ENCODE assay signal across 29 mouse cellular contexts in genomic region chr15:102445146-102445545, GRCm38 (mm10). TPM values are rescaled to one million over a fixed set of nuclear protein-coding genes. Genes with fewer than 3 reads are reported as not detected.
DNase-seq lines count a peak whose midpoint lies in the region; ATAC-seq and TF ChIP-seq lines count a peak whose summit lies in the region.
"Had no signal": no experiment of that assay in that cellular context is flagged by ENCODE, and none has a peak within 500 bp of the region (broad histone marks: within the 10 kb centered on the region; RNA-seq: fewer than 3 reads in every experiment).

TSS of gene Amhr2 (plus strand) at chr15:102445367.

- H3K9me3 ChIP-seq in heart, embryonic 11.5 days (replicated peaks; ENCODE audit: control insufficient read depth, low read length): no peaks in the 10 kb centered on the region
- no peaks in the 10 kb centered on the region for H3K9me3 ChIP-seq in lung, embryonic 14.5 days (ENCODE audit: low read depth, low read length)
- H3K9me3 ChIP-seq: embryonic facial prominence, embryonic 13.5 days; forebrain, embryonic 10.5 days; heart, embryonic 15.5 days; hindbrain, embryonic 13.5 days; limb, embryonic 13.5 days; midbrain, embryonic 13.5 days; neural tube, embryonic 15.5 days had no signal

- no peak within 1 kb of the TSS for H3K4me3 ChIP-seq in heart, embryonic 11.5 days (ENCODE audit: low read depth, low read length)
- no peak within 1 kb of the TSS for H3K4me3 ChIP-seq in lung, embryonic 14.5 days (ENCODE audit: low read depth, low read length)
- H3K4me3 ChIP-seq: embryonic facial prominence, embryonic 13.5 days; forebrain, embryonic 10.5 days; heart, embryonic 15.5 days; hindbrain, embryonic 13.5 days; layer of hippocampus, adult 2 months; left cerebral cortex, adult 2 months; limb, embryonic 13.5 days; midbrain, embryonic 13.5 days; neural tube, embryonic 15.5 days had no signal

- peaks cover 7% of the 10 kb centered on the region for H3K4me1 ChIP-seq in heart, embryonic 11.5 days (ENCODE audit: control insufficient read depth, insufficient read depth, low read length)
- H3K4me1 ChIP-seq in lung, embryonic 14.5 days (ENCODE audit: insufficient read depth): peaks cover 6% of the 10 kb centered on the region; the same call in 1 of the 2 replicates
- H3K4me1 ChIP-seq: hindbrain, embryonic 13.5 days; limb, embryonic 13.5 days; midbrain, embryonic 13.5 days; neural tube, embryonic 15.5 days had no signal

- H3K27ac ChIP-seq in heart, embryonic 11.5 days (ENCODE audit: low read depth, low read length): no peak within 1 kb of the TSS
- no peak within 1 kb of the TSS for H3K27ac ChIP-seq in lung, embryonic 14.5 days (ENCODE audit: low read depth)
- H3K27ac ChIP-seq: embryonic facial prominence, embryonic 13.5 days; forebrain, embryonic 10.5 days; heart, embryonic 15.5 days; hindbrain, embryonic 13.5 days; layer of hippocampus, adult 2 months; left cerebral cortex, adult 2 months; limb, embryonic 13.5 days; macrophage; midbrain, embryonic 13.5 days; neural tube, embryonic 15.5 days had no signal

- no peak for ATAC-seq in heart, embryonic 11.5 days (replicated peaks; ENCODE audit: insufficient number of reproducible peaks, low FRiP score, low TSS enrichment)
- ATAC-seq in lung, embryonic 14.5 days (ENCODE audit: insufficient read depth): no peak
- ATAC-seq: forebrain, embryonic 16.5 days; intestine, embryonic 16.5 days; midbrain, embryonic 13.5 days had no signal

- no peak for TF ChIP-seq CTCF in lung, embryonic 14.5 days (IDR thresholded peaks at IDR 0.05; ENCODE audit: low read depth)

- 53% methylated on average over 8 of the region's 8 CpGs for WGBS in heart, embryonic 11.5 days (ENCODE audit: insufficient replicate concordance)
- WGBS in lung, embryonic 14.5 days: 57% methylated on average over 8 of the region's 8 CpGs

- DNase-seq in heart, adult 11 months: no peak
- DNase-seq in lung, embryonic 14.5 days: peak; percentile 29
- DNase-seq in lung, postnatal 25 days (ENCODE audit: low spot score): no peak
- DNase-seq in ovary, postnatal 36 days (ENCODE audit: low spot score): peak; percentile 54
- DNase-seq in ovary, postnatal 14 days (ENCODE audit: low spot score): no peak
- no peak for DNase-seq in left cerebral cortex, adult 9 months (ENCODE audit: low spot score in 2 of 2)
- DNase-seq in urinary bladder, postnatal 14 days (ENCODE audit: low spot score): no peak
- DNase-seq: adrenal gland, postnatal 25 days; cerebellum, adult 11-12 months; cerebellum, adult 9-11 months; embryo, embryonic 11 days; heart, postnatal 4 days; kidney, adult 9 months; kidney, postnatal 25 days; thymus, postnatal 14 days had no signal

- 0 out of 2 replicates have a peak within 1 kb of the TSS, but pooled peaks have one; percentile 12 for H3K4me2 ChIP-seq in heart, embryonic 11.5 days
- H3K4me2 ChIP-seq in lung, embryonic 14.5 days: no peak within 1 kb of the TSS
- H3K4me2 ChIP-seq: embryonic facial prominence, embryonic 13.5 days; heart, embryonic 15.5 days; hindbrain, embryonic 13.5 days; limb, embryonic 13.5 days; liver, embryonic 11.5 days; midbrain, embryonic 13.5 days; neural tube, embryonic 15.5 days had no signal

- H3K9ac ChIP-seq in heart, embryonic 11.5 days (ENCODE audit: low read depth, low read length): no peak within 1 kb of the TSS
- H3K9ac ChIP-seq in lung, embryonic 14.5 days: no peak within 1 kb of the TSS
- H3K9ac ChIP-seq: embryonic facial prominence, embryonic 13.5 days; heart, embryonic 15.5 days; hindbrain, embryonic 13.5 days; limb, embryonic 13.5 days; midbrain, embryonic 13.5 days; neural tube, embryonic 15.5 days had no signal

- H3K27me3 ChIP-seq in heart, embryonic 11.5 days (ENCODE audit: control insufficient read depth, insufficient read depth, low read length): no peaks in the 10 kb centered on the region
- no peaks in the 10 kb centered on the region for H3K27me3 ChIP-seq in lung, embryonic 14.5 days (ENCODE audit: insufficient read depth, low read length)
- H3K27me3 ChIP-seq: embryonic facial prominence, embryonic 13.5 days; heart, embryonic 15.5 days; hindbrain, embryonic 13.5 days; limb, embryonic 13.5 days; midbrain, embryonic 13.5 days; neural tube, embryonic 15.5 days had no signal

- no peaks in the 10 kb centered on the region for H3K36me3 ChIP-seq in heart, embryonic 11.5 days (ENCODE audit: control insufficient read depth, insufficient read depth, low read length)
- no peaks in the 10 kb centered on the region for H3K36me3 ChIP-seq in lung, embryonic 14.5 days (ENCODE audit: insufficient read depth)
- H3K36me3 ChIP-seq: embryonic facial prominence, embryonic 13.5 days; forebrain, embryonic 10.5 days; heart, embryonic 15.5 days; hindbrain, embryonic 13.5 days; limb, embryonic 13.5 days; midbrain, embryonic 13.5 days; neural tube, embryonic 15.5 days had no signal

RNA-seq across cellular contexts. Expression of gene Amhr2, which starts in this region (rescaled TPM):
- polyA plus RNA-seq in heart, embryonic 11.5 days (2014; fragmentation: Nextera tagmentation; extraction: Ambion mirVana): 0.93 and 1.2 TPM in 2 replicates
- 0.21 and 0.85 TPM in 2 replicates for polyA plus RNA-seq in lung, embryonic 14.5 days (2014; fragmentation: Nextera tagmentation; extraction: Ambion mirVana)
- polyA plus RNA-seq: embryonic facial prominence, embryonic 13.5 days had no signal

Comparison
In these comparisons a context has a peak if more than half of its experiments do, and no peak if none do; other contexts are left out.
1. Peak in DNase-seq in lung, embryonic 14.5 days; RNA of the gene not detected or under 1 TPM.